Mouse (Mus musculus) G1E-ER4 (cell line): ENCODE data around the gene Srpk3. TPM values are rescaled to one million over a fixed set of nuclear protein-coding genes. Genes with fewer than 3 reads are reported as not detected.

ENCODE experiments used
- GATA1 ChIP-seq: IDR thresholded peaks from one replicate; pipeline ENCODE4 v1.8.0; 2012; ENCODE audit warnings: low read length, inconsistent platforms
- polyA plus RNA-seq: library from polyadenylated mRNA; stranded (reverse); fragments of >175 nt; gene quantifications from 2 replicates; pipeline ENCODE4 v1.2.3, GENCODE M21; 2012

Gene Srpk3
- polyA plus RNA-seq: not detected in 2 replicates

DNA sequence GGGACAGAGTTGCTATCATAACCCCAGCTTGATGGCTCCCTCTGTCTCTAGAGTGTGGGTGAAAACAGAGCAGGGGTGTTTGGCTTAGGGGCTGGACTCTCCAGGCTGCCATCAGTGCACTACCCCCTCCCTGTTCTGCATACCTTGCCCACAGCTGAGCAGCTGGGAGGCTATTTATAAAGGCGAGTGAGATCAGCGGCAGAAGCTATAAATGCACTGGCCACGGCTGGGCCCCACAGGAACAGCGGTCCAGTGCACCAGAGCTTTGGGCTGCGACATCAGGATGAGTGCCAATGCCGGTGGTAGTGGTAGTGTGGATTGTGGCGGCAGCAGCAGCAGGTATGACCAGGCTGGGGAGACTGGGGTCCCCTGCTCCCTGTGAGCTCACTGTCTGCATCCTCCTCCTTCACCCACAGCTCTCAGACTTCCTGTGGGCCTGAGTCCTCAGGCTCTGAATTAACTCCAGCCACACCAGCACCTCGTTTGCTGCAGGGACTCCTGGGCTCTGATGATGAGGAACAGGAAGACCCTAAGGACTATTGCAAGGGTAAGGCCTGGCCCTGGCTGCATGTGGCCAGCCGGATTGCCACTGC, at the start of gene Srpk3:
Srpk3 (plus strand) TSS at position 238 of the 593 bp plus-strand sequence.
- no peak for TF ChIP-seq GATA1

DNA sequence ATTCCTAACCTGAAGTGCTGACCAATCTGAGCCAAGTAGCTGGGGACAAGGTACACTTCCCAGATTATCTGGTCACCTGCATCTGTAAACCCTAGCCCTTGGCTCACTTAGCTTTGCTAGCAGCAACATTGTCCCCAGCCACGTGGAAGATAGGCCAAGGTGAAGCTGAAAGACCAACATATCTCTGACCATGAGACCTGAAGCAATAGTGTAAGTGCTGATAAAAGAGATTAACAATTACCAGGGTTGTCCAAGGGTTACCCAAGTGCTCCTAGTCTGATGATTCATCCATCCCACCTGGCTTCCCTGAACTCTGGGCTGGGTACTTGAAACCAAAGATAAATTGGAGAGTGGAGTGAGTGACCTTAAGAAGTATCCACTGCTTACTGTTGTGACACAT, 43.3 kb upstream of the Srpk3 start:
- no peak for TF ChIP-seq GATA1

DNA sequence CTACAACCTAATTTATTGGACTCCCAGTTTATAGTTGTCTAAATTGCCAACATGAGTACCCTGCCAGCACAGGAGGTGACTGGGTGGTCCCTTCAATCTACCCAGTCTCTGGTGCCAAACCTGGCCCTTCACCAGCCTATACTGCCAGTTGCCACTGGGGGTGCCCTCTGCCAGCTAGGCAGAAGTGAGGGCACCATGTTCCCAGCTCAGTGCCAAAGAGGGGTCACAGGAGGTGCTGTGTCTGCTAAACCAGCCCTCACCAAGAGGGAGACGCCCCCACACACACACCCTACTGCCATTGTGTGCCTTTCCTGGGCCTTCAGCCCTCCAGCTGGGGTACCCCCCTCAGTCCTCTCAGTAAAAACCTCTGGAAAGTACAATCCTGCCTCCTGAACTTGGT, 36.0 kb upstream of the Srpk3 start:
- no peak for TF ChIP-seq GATA1

DNA sequence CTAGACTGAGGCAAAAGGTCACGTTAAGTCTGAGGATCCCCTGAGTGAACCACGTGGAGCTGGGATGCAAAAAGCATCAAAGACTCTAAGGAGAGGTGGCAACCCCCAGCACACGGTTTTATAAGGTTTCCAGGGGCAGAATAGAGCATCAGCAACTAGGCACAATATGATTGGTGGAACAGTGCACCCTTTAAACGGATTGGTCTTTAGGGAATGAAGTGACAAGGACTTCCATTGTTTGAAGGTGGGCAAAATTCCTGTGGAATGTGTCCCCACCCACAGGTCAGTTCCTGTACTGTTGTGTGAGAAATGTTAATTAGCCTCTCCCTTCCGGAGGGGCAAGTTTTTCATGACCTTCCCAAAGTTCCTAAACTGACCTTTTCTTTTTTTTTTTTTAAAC, 35.1 kb upstream of the Srpk3 start:
- no peak for TF ChIP-seq GATA1

DNA sequence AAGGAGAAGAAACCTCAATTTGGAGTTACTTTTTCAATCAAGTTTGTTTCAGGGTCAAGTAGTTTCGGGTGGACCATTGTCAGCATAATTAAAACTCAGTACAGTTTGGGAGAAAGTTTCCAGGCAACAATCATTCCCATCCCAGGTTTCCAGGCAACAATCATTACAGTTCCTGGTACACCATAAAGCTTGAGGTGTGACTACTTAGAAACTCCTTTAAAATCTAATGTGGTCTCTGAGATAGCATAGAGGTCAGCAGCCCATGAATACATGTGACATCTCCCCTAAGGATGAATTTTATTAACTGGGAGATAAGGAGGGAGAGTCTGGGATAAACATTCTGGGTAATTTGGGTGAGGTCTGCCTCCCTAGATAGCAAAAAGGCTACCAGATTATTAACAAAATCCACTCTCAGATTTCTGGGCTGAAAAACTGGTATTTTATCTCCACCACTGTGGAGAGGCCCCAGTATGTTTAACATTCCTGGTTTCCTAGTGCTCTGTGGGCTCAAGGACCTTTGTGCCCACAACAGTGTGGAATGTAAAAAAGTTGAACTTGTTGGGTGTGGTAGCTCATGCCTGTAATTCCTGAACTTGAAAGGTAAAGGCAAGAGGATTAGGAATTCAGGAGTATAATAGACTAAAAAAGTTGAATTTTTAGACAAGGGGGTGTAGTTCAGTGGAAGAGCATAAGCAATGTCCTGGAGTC, 29.3 kb upstream of the Srpk3 start:
- no peak for TF ChIP-seq GATA1

DNA sequence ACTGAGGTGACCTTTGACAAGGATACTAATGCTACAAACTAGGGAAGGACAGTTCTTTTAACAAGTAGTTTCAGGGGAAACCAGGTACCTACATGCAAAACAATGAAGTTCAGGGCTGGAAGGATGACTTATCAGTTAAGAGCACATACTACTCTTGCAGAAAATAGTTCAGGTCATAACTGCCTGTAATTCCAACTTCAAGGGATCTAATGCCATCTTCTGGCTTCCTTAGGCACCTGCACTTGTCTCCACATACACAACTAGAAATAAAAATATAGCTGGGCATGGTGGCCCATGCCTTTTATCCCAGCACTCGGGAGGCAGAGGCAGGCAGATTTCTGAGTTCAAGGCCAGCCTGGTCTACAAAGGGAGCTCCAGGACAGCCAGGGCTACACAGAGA, 25.2 kb upstream of the Srpk3 start:
- no peak for TF ChIP-seq GATA1

DNA sequence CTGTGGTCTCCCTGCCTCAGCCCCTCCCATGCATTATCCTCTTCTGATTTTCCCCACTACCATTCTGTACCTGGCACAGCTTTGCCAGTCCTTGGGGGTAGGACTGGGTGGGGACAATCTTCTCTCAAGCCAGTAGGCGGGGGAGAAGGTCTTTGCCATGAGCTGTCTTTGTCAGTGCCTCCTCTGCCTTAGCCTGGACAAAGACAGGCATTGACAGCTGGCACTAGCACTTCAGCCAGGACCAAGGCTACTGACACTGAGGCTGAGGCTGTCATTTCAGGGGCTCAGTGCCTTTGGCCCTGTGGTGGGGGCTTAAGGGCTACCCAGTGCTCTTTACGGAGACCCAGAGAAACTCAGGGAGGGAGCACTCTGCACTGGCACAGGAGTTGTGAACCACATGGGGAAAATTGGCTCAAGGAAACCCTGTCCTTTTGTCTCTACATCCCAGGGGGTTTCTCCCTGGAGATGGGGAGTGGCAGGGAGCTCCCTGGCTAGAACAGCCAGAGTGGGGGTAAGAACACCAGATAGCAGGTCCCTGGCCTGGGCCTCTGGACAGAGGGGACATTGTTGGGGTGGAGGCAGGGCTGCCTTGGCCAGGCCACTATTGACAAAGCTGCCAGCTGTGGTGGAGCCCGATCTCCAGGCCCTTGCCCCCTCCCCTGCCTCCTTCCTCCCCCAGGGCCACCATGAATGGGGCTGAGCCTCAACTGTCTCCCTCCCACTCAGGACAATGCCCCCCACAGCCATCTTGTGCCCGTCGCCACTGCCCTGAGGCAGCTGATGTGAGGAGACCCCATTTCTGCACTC, 17.7 kb upstream of the Srpk3 start, which contains the start of gene Plxnb3:
Plxnb3 (plus strand) TSS at position 757 of the 807 bp plus-strand sequence.
- no peak for TF ChIP-seq GATA1

DNA sequence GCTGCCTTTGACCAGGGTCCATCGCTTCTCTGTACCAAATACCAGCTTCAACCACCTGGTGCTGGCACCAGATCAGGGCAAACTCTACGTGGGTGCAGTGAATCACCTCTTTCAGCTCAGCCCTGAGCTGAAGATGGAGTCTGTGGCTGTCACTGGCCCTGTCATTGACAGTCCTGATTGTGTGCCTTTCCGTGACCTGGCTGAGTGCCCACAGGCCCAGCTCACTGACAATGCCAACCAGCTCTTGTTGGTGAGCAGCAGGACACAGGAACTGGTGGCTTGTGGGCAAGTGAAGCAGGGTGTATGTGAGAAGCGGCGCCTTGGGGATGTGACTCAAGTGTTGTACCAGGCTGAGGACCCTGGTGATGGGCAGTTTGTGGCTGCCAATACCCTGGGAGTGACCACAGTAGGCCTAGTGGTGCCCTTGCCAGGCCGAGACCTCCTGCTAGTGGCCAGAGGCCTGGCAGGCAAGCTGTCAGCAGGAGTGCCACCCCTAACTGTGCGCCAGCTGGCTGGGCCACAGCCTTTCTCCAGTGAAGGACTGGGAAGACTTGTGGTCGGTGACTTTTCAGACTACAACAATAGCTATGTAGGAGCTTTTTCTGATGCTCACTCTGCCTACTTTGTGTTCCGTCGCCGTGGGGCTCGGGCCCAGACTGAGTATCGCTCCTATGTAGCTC, 15.5 kb upstream of the Srpk3 start:
- no peak for TF ChIP-seq GATA1

DNA sequence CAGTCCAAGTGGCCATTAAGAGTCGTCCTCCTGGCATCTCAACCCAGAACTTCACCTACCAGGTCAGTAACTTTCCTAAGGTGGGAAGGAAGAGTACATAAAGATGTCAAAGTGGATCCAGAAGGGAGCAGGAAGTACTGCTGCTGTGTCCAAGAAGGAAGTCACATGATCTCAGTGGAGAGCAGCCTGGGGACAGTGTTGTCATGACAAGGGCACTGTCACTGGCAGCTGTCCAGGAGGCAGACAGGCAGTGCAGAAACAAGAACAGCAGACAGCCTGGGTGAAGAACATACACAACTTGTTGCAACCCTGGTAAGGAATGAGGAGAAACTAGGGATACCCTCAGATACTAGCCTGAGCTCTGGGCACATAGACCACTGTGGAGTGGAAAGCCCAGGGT, 8.9 kb upstream of the Srpk3 start:
- no peak for TF ChIP-seq GATA1

DNA sequence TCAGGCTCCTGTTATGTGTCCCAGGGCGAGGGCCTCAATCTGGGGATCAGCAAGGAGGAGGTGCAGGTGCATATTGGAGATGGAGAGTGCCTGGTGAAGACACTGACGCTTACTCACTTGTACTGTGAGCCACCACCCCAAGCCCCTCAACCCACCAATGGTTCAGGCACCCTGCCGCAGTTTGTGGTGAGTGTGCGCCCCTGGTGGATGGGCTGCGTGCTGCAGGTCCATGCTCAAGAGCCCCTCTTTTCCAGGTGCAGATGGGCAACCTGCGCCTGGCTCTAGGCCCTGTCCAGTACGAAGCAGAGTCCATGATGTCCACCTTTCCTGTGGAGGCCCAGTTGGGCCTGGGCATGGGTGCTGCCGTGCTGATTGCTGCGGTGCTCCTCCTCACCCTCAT, 6.9 kb upstream of the Srpk3 start:
- no peak for TF ChIP-seq GATA1

DNA sequence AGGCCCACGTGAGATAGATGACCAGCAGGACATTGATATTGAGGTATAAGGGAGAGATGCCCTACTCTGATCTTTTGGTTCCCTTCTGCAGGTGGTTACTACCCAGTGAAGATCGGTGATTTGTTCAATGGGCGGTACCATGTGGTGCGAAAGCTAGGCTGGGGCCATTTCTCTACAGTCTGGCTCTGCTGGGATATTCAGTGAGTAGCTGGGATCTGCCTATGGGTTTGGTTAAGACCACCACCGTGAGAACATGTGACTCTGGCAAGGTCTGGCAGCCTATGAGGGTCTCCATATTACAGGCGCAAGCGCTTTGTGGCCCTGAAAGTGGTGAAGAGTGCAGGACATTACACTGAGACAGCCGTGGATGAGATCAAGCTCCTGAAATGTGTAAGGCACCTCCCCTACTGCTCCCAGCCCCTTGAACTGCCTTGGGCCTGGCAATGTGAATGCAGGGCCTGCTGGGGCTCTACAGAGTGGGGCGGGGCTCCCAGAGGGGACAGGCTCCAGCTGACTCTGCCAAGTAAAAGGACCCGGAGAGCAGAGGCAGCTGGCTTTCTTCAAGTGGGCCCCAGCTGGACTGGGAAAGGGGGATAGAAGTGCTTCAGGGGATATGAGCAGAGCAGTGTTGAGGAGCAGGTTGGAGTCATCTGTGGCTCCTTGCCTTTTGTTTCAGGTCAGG, 738 bp downstream of the Srpk3 start:
- TF ChIP-seq GATA1: no peak

DNA sequence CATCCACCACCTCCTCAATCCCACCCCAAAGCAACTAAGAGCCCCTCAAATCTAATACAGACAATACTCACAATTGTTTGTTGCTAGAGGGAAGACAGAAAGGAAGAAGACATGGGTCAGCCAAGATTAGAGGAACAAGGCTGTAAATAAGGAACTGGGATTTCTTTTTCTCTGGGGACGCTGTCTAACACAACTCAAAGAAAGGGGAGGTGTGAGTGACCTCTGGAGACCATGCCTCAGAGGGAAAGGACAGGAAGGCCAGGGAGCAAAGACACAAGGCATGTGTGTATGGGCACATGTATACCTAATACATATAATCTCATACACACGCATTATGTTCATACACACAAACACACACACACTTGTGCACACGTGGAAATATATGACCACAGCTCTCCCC, 8.0 kb downstream of the Srpk3 start:
- no peak for TF ChIP-seq GATA1

DNA sequence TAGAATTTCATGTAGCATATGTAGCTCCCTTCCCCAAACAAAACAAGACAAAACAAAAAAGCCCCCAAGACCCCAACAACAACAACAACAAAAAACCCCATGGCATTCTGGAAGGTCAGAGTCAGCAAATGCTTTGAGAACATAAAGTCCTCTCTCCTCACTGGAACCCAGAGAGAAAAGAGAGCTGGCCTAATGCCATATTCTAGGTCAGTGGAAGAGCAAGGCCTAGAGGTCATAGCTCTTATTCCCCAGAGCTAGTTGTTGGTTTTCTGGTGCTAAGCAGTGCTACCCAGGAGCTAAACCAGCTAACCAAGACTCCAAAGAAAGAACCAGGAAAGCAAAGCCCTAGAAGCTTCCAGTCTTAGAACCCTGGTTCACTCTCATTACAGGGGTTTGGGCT, 11.5 kb downstream of the Srpk3 start:
- TF ChIP-seq GATA1: no peak

DNA sequence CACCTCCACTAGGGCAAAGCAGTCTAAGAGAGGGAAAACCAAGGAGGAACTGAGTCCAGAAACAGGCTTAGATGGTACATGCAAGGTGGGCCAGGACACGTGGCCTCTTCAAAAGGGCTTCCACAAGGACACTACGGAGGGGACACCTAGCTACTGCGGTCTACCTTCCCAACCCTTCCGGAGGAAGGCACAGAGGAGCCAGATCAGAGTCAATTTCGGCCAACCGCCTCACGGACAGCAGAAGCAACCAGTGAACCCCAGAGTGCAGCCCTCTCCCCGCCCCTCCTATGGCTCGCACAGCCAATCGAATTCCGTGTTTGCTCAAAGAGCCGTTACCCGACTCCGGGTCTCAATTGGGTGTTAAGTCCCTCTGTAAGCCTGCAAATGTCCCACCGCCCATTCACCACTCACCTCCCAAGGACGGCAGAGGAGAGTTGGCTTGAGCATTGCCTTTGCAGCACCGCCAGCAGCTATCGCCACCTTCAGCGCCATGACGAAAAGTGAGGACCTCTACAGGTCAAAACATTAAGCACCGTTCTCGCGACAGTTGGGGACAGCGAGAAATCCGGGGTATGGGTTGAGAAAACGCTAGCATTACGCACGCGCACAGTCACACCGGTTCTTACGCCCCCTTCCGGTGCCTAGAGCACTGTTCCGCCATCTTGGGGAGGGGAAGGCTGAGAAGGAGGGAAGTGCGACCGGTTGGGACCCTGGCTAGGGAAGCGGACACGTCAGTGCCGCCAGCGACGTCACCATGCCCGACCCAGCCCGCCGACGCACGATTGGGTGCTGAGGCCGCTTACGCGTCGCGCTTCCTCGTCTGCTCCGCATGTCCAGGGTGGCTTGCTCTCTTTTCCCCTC, 12.4 kb downstream of the Srpk3 start, which contains the start of the genes Idh3g and Ssr4:
Idh3g (minus strand) TSS at position 534 of the 861 bp plus-strand sequence.
Ssr4 (plus strand) TSS at position 665 of the 861 bp plus-strand sequence.
- TF ChIP-seq GATA1: no peak
